Mouse (Mus musculus) cerebellum, adult 2 months (tissue): Measurements from ENCODE around the gene Sucnr1. TPM values are rescaled to one million over a fixed set of nuclear protein-coding genes. Genes with fewer than 3 reads are reported as not detected.

Experiments used
- DNase-seq, 2 experiments: peaks; one replicate each; pipeline ENCODE4 v3.0.0; 2021
- H3K27ac ChIP-seq: fragments of 200-500 bp; 2 replicates; pipeline ENCODE4 v1.5.1; 2012; ENCODE audit warnings: low read length, control low read depth, inconsistent platforms; ENCODE audit not compliant: insufficient read depth
- H3K27me3 ChIP-seq: fragments of 200-500 bp; 2 replicates; pipeline ENCODE4 v1.6.1; 2012; ENCODE audit warnings: inconsistent platforms, mild to moderate bottlenecking, low read length, moderate library complexity; ENCODE audit not compliant: control insufficient read depth, insufficient read depth
- H3K4me1 ChIP-seq: fragments of 200-500 bp; 2 replicates; pipeline ENCODE4 v1.6.1; 2011; ENCODE audit warnings: low read length; ENCODE audit not compliant: control insufficient read depth, insufficient read depth
- H3K4me3 ChIP-seq: fragments of 200-500 bp; replicated peaks from 2 replicates; pipeline ENCODE3; 2011; ENCODE audit warnings: mild to moderate bottlenecking, low read depth, low read length, control low read depth; ENCODE audit not compliant: insufficient read depth
- CTCF ChIP-seq: fragments of 200-500 bp; IDR thresholded peaks from 2 replicates; pipeline ENCODE4 v1.5.1; 2011; ENCODE audit warnings: low read depth, mild to moderate bottlenecking, control low read depth, low read length, moderate library complexity, borderline replicate concordance; ENCODE audit not compliant: insufficient read depth
- POLR2A ChIP-seq: fragments of 200-500 bp; IDR thresholded peaks from 2 replicates; pipeline ENCODE4 v1.6.1; 2011; ENCODE audit warnings: low read length, control low read depth, borderline replicate concordance; ENCODE audit not compliant: insufficient read depth
- WGBS: fragments of 180-500 bp; shearing (Covaris S2); methylation state at CpG from one replicate; pipeline ENCODE4 v1.1.7; 2018; 5-methylcytosine and 5-hydroxymethylcytosine counted together
- polyA plus RNA-seq: library from polyadenylated mRNA; depleted of rRNA; stranded (reverse); fragments of >200 nt; gene quantifications from 2 replicates; pipeline ENCODE4 v1.2.3, GENCODE M21; 2012

Gene Sucnr1
- polyA plus RNA-seq, 1 experiment: 0.13 TPM

DNA sequence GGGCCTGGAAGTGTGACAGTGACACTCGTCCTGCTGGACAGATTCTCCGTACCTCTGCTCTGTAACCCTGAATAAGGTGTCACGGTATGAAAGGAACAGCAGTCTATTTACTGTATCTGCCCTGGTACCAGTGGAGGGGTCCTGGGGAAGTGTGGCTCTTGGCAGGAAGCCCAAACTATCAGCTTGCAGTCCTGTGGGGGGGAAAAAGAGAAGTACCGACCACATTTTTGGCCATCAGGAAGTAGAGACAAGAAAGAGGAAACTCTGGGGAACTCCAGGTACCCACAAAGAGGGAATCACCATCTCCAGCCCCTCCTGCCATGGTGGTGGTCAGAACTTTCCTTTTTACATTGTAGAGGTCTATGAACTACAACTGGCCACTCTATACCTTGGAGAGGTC, 1.1 kb upstream of the Sucnr1 start:
- no peak for TF ChIP-seq POLR2A
- no peak for TF ChIP-seq CTCF
- no peak overlapping the region for H3K27ac ChIP-seq
- WGBS: 35% methylated on average over 4 of the region's 4 CpGs
- H3K4me3 ChIP-seq: no peak overlapping the region
- no peaks in the 10 kb centered on the region for H3K4me1 ChIP-seq
- DNase-seq: no peak
- no peaks in the 10 kb centered on the region for H3K27me3 ChIP-seq

DNA sequence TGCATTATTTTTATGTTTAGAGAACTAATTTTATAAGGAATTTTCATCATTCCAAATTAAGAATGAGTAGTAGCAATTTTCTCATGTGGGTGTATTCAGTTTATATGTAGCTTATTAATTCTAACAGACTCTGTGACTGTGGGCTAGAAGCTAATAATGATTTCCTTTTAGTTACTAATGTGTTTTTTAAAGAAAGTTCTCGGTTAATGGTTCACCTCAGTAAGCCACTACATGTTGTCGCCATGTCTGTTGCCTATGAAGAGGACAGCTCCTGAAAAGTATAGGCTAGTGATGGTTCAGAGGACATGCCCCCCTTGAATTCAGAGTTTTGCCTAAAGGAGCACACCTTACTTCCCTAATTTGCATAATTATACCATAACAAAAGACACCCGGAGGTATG, 1.1 kb downstream of the Sucnr1 start:
- DNase-seq: no peak
- Histone ChIP-seq H3K27ac (no peak overlapping the region), H3K27me3 (no peaks in the 10 kb centered on the region), H3K4me3 (no peak overlapping the region), H3K4me1 (no peaks in the 10 kb centered on the region)
- 91% methylated on average over 3 of the region's 3 CpGs for WGBS
- TF ChIP-seq CTCF (no peak), POLR2A (no peak)

- no peak overlapping the region for H3K4me3 ChIP-seq
- H3K27me3 ChIP-seq: no peaks in the 10 kb centered on the region
- no peak overlapping the region for H3K27ac ChIP-seq
- no peaks in the 10 kb centered on the region for H3K4me1 ChIP-seq
- no peak for DNase-seq
- TF ChIP-seq POLR2A: no peak
- TF ChIP-seq CTCF: no peak
- 97% methylated on average over 2 of the region's 2 CpGs for WGBS
These were observed 4.1 kb downstream of the Sucnr1 start for GRCm38 (mm10) chr3:60085729-60086128.

GRCm38 (mm10) chr3:60091321-60091720, 9.7 kb downstream of the Sucnr1 start:
- no peaks in the 10 kb centered on the region for H3K4me1 ChIP-seq
- no peaks in the 10 kb centered on the region for H3K27me3 ChIP-seq
- H3K4me3 ChIP-seq: no peak overlapping the region
- H3K27ac ChIP-seq: no peak overlapping the region
- no peak for TF ChIP-seq POLR2A
- TF ChIP-seq CTCF: no peak
- 79% methylated on average over 8 of the region's 8 CpGs for WGBS
- DNase-seq: no peak

GRCm38 (mm10) chr3:60094386-60095156, 12.9 kb downstream of the Sucnr1 start:
- DNase-seq: no peak
- no peak overlapping the region for H3K4me3 ChIP-seq
- H3K27ac ChIP-seq: no peak overlapping the region
- no peaks in the 10 kb centered on the region for H3K27me3 ChIP-seq
- WGBS: 79% methylated on average over 2 of the region's 2 CpGs
- H3K4me1 ChIP-seq: no peaks in the 10 kb centered on the region
- TF ChIP-seq POLR2A (no peak), CTCF (no peak)

DNA sequence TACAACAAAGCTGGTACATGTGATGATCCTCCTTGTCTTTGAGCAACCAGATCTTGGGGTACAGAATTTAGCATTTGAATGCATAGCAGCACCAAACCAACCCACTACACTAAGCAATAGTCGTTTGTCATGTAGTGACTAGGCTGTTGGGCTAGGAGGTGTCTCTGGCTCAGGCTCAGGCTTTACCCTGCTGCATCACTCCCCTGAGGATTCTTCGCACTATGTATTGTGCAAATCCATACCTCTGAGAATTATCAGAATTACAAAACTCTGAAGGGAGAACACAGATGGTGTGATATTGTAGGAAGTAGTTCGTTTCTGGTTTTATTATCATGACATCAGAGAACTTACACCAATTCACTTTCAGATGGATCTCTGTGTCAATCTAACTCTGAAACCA, 15.3 kb downstream of the Sucnr1 start:
- no peak overlapping the region for H3K4me3 ChIP-seq
- TF ChIP-seq CTCF (no peak), POLR2A (no peak)
- no peak overlapping the region for H3K27ac ChIP-seq
- H3K4me1 ChIP-seq: no peaks in the 10 kb centered on the region
- no peak for DNase-seq
- H3K27me3 ChIP-seq: no peaks in the 10 kb centered on the region
- 71% methylated on average over 3 of the region's 3 CpGs for WGBS

GRCm38 (mm10) chr3:60097485-60097884, 15.8 kb downstream of the Sucnr1 start:
- Histone ChIP-seq H3K27ac (no peak overlapping the region), H3K4me3 (no peak overlapping the region), H3K4me1 (no peaks in the 10 kb centered on the region), H3K27me3 (no peaks in the 10 kb centered on the region)
- 91% methylated on average over 2 of the region's 2 CpGs for WGBS
- no peak for DNase-seq
- TF ChIP-seq POLR2A: no peak
- TF ChIP-seq CTCF: no peak

- Histone ChIP-seq H3K4me3 (no peak overlapping the region), H3K27me3 (no peaks in the 10 kb centered on the region), H3K4me1 (no peaks in the 10 kb centered on the region), H3K27ac (no peak overlapping the region)
- TF ChIP-seq POLR2A (no peak), CTCF (no peak)
- no peak for DNase-seq
- 86% methylated on average over 1 of the region's 1 CpGs for WGBS
These were observed 16.9 kb downstream of the Sucnr1 start for GRCm38 (mm10) chr3:60098521-60098920.
